Mouse (Mus musculus) neural tube, embryonic 15.5 days (tissue): ENCODE measurements around the gene Myrf. TPM values are rescaled to one million over a fixed set of nuclear protein-coding genes. Genes with fewer than 3 reads are reported as not detected.
A peak's percentile ranks its signal among the peaks of the same experiment; 100 is the strongest.

Experiments used
- ATAC-seq: fragments of 200-750 bp; cut with Nextera tagmentation; 2 replicates; pipeline ENCODE4 v1.8.0; 2017; ENCODE audit warnings: mild to moderate bottlenecking, moderate TSS enrichment, moderate library complexity; ENCODE audit not compliant: low FRiP score
- H3K27ac ChIP-seq: fragments of 300-500 bp; sonication (generic); replicated peaks from 2 replicates; pipeline ENCODE4 v1.5.1; 2015; ENCODE audit warnings: mild to moderate bottlenecking, inconsistent platforms
- H3K27me3 ChIP-seq: fragments of 300-500 bp; sonication (generic); replicated peaks from 2 replicates; pipeline ENCODE4 v1.6.1; 2015; ENCODE audit warnings: inconsistent platforms
- H3K36me3 ChIP-seq: fragments of 300-500 bp; sonication (generic); 2 replicates; pipeline ENCODE4 v1.6.1; 2015; ENCODE audit warnings: inconsistent platforms
- H3K4me1 ChIP-seq: fragments of 300-500 bp; sonication (generic); 2 replicates; pipeline ENCODE4 v1.6.1; 2015; ENCODE audit warnings: inconsistent platforms
- H3K4me2 ChIP-seq: fragments of 300-500 bp; sonication (generic); 2 replicates; pipeline ENCODE4 v1.6.1; 2015; ENCODE audit warnings: inconsistent platforms, mild to moderate bottlenecking, moderate library complexity
- H3K4me3 ChIP-seq: fragments of 300-500 bp; sonication (generic); replicated peaks from 2 replicates; pipeline ENCODE4 v1.5.1; 2015; ENCODE audit warnings: mild to moderate bottlenecking, inconsistent platforms
- H3K9ac ChIP-seq: fragments of 300-500 bp; sonication (generic); replicated peaks from 2 replicates; pipeline ENCODE4 v1.6.1; 2015; ENCODE audit warnings: mild to moderate bottlenecking, inconsistent platforms
- H3K9me3 ChIP-seq: fragments of 300-500 bp; sonication (generic); replicated peaks from 2 replicates; pipeline ENCODE4 v1.6.1; 2016; ENCODE audit warnings: inconsistent platforms
- WGBS: fragments of 180-500 bp; shearing (Covaris S2); methylation state at CpG from one replicate; pipeline ENCODE4 v1.1.7; 2015; ENCODE audit warnings: mixed read lengths; 5-methylcytosine and 5-hydroxymethylcytosine counted together
- polyA plus RNA-seq: library from polyadenylated mRNA; unstranded; fragments of >200 nt; fragmentation: Nextera tagmentation; extraction: Ambion mirVana; gene quantifications from 2 replicates; pipeline ENCODE4 v1.2.1, GENCODE M21; 2015

Gene Myrf
- polyA plus RNA-seq, 1 experiment from 2014 or later = 0.79 TPM

- no peaks in the 10 kb centered on the region for H3K27me3 ChIP-seq
- peaks cover 45% of the 10 kb centered on the region for H3K36me3 ChIP-seq
- 3% methylated on average over 23 of the region's 23 CpGs for WGBS
- peak overlapping the region; percentile 91 for H3K4me3 ChIP-seq
- peaks cover 21% of the 10 kb centered on the region for H3K4me1 ChIP-seq
- peak overlapping the region; percentile 91 for H3K9ac ChIP-seq
- no peaks in the 10 kb centered on the region for H3K9me3 ChIP-seq
- peak; percentile 53; the same call in 1 of the 2 replicates for ATAC-seq
- H3K4me2 ChIP-seq = peak overlapping the region; percentile 88
- peak overlapping the region; percentile 86 for H3K27ac ChIP-seq
Observed at GRCm38 (mm10) chr19:10203146-10203847, 37.3 kb downstream of the Myrf start.

- no peak overlapping the region for H3K27ac ChIP-seq
- peak; percentile 55 for ATAC-seq
- no peak overlapping the region for H3K4me2 ChIP-seq
- 30% methylated on average over 3 of the region's 3 CpGs for WGBS
- no peaks in the 10 kb centered on the region for H3K9me3 ChIP-seq
- H3K9ac ChIP-seq = no peak overlapping the region
- H3K4me1 ChIP-seq = peaks cover 15% of the 10 kb centered on the region
- peaks cover 55% of the 10 kb centered on the region for H3K36me3 ChIP-seq
- H3K27me3 ChIP-seq = no peaks in the 10 kb centered on the region
- no peak overlapping the region for H3K4me3 ChIP-seq
Observed at GRCm38 (mm10) chr19:10198723-10199122, 41.8 kb downstream of the Myrf start.

DNA sequence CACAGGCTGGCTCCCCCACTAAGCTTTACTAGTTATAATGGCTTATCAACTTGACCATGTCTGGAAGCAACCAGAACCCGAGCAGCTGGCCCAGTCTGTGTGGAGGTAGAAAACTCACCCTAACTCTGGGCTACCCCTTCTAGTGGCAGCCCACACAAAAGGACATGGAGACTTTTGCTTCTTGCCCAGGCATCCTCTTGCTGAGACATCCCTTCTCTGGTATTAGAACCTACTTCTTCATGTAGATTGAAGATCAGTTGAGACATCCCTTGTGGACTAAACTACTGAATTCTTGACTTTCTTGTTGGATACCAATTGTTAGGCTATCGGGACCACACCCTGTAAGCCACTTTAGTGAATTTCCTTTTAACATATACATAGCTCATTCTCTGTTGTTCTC, 42.3 kb downstream of the Myrf start:
- Histone ChIP-seq H3K27ac (no peak overlapping the region), H3K27me3 (no peaks in the 10 kb centered on the region), H3K9ac (no peak overlapping the region), H3K4me1 (peaks cover 13% of the 10 kb centered on the region), H3K9me3 (no peaks in the 10 kb centered on the region), H3K4me2 (no peak overlapping the region), H3K36me3 (peaks cover 59% of the 10 kb centered on the region), H3K4me3 (no peak overlapping the region)
- WGBS = 70% methylated on average over 2 of the region's 2 CpGs
- no peak for ATAC-seq

GRCm38 (mm10) chr19:10197130-10197529, 43.4 kb downstream of the Myrf start:
- 96% methylated on average over 4 of the region's 4 CpGs for WGBS
- peaks cover 70% of the 10 kb centered on the region for H3K36me3 ChIP-seq
- ATAC-seq = no peak

GRCm38 (mm10) chr19:10195252-10195651, 45.3 kb downstream of the Myrf start:
- no peak overlapping the region for H3K4me2 ChIP-seq
- H3K27ac ChIP-seq = 0 out of 2 replicates have a peak overlapping the region, but pooled peaks have one; percentile 9
- H3K9ac ChIP-seq = no peak overlapping the region
- H3K27me3 ChIP-seq = no peaks in the 10 kb centered on the region
- no peak for ATAC-seq
- no peaks in the 10 kb centered on the region for H3K9me3 ChIP-seq
- H3K4me3 ChIP-seq = no peak overlapping the region
- WGBS = 67% methylated on average over 5 of the region's 5 CpGs
- peaks cover 71% of the 10 kb centered on the region for H3K36me3 ChIP-seq
- H3K4me1 ChIP-seq = 0 out of 2 replicates have a peak, but pooled peaks cover 5% of the 10 kb centered on the region

More at GRCm38 (mm10) chr19:10197130-10197529, 43.4 kb downstream of the Myrf start:
- 0 out of 2 replicates have a peak, but pooled peaks cover 5% of the 10 kb centered on the region for H3K4me1 ChIP-seq
- H3K27ac ChIP-seq = no peak overlapping the region
- H3K9ac ChIP-seq = no peak overlapping the region
- no peak overlapping the region for H3K4me2 ChIP-seq
- H3K4me3 ChIP-seq = no peak overlapping the region
- no peaks in the 10 kb centered on the region for H3K9me3 ChIP-seq
- H3K27me3 ChIP-seq = no peaks in the 10 kb centered on the region

GRCm38 (mm10) chr19:10194337-10194736, 46.2 kb downstream of the Myrf start:
- H3K9me3 ChIP-seq = no peaks in the 10 kb centered on the region
- H3K4me3 ChIP-seq = no peak overlapping the region
- ATAC-seq = no peak
- no peaks in the 10 kb centered on the region for H3K27me3 ChIP-seq
- peaks cover 70% of the 10 kb centered on the region for H3K36me3 ChIP-seq
- WGBS = 80% methylated on average over 11 of the region's 11 CpGs
- H3K4me2 ChIP-seq = no peak overlapping the region
- H3K4me1 ChIP-seq = 0 out of 2 replicates have a peak, but pooled peaks cover 5% of the 10 kb centered on the region
- no peak overlapping the region for H3K27ac ChIP-seq
- H3K9ac ChIP-seq = no peak overlapping the region

DNA sequence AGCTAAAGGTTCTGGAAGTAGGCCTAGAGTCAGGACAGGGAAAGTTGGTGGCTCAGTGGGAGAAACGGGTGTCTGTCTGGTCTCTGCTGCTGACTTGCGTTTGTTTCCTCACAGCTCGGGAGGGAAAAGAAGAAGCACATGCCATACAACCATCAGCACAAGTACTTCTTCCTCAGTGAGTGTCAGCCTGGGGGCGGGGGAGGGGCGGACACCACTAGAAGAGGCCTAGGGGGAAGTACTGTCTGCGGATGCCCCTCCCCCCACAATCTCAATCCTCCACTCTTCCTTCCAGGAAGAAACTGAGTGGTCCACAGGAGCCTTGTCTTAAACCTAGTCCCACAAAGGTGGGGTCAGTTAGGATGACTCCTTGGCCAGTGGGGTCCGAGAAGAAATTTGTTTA, 49.2 kb downstream of the Myrf start:
- WGBS = 68% methylated on average over 7 of the region's 7 CpGs
- H3K27me3 ChIP-seq = no peaks in the 10 kb centered on the region
- H3K27ac ChIP-seq = no peak overlapping the region
- H3K36me3 ChIP-seq = peaks cover 86% of the 10 kb centered on the region
- H3K4me2 ChIP-seq = no peak overlapping the region
- H3K4me1 ChIP-seq = peaks cover 29% of the 10 kb centered on the region
- ATAC-seq = no peak
- H3K9me3 ChIP-seq = no peaks in the 10 kb centered on the region
- no peak overlapping the region for H3K9ac ChIP-seq
- H3K4me3 ChIP-seq = no peak overlapping the region

GRCm38 (mm10) chr19:10190796-10191195, 49.8 kb downstream of the Myrf start:
- Histone ChIP-seq H3K36me3 (peaks cover 86% of the 10 kb centered on the region), H3K27ac (no peak overlapping the region), H3K9ac (no peak overlapping the region), H3K4me2 (no peak overlapping the region), H3K9me3 (no peaks in the 10 kb centered on the region), H3K4me3 (no peak overlapping the region), H3K27me3 (no peaks in the 10 kb centered on the region), H3K4me1 (peaks cover 35% of the 10 kb centered on the region)
- WGBS = 58% methylated on average over 2 of the region's 2 CpGs
- ATAC-seq = no peak

DNA sequence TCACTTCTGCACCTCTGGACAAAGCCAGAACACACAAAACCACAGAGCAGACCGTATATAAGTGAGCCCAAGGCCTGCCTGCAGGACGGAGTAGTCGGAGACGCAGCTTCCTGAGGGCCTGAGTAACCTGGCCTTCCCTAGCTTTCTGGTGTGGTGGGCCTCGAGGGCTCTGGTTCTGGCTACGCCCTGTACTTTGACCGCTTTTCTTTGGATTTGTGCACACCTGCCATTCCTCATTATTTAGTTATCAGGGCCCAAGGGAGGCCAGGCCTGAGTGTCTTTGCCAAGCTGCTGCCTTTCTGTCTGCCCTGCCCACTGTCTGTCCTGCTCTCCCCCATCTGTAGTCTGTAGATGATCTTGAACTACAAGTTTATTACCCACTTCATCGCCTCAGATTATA, 50.6 kb downstream of the Myrf start:
- WGBS = 94% methylated on average over 8 of the region's 8 CpGs

DNA sequence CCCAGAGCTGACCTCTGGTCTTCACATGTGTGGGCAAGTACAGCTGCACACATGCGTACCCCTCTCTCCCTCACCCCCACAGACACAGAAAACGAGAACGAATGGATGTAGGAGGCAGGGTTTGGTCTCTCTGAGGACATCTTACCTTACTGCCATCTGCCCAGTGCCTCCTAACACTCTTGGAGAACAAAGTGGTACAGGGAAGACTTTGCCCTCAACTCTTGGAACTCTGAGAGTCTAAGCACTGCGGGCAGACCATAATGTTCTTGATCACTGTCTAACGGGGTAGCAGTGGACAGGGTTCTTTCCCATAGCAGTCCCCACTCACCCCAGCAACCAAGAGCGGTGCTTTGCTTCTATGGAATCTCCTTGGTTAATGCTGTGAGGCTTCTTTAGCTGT, 51.5 kb downstream of the Myrf start:
- Histone ChIP-seq H3K9me3 (no peaks in the 10 kb centered on the region), H3K4me2 (no peak overlapping the region), H3K27ac (peak overlapping the region; percentile 68), H3K4me3 (no peak overlapping the region), H3K4me1 (peaks cover 47% of the 10 kb centered on the region), H3K9ac (no peak overlapping the region), H3K36me3 (peaks cover 77% of the 10 kb centered on the region), H3K27me3 (no peaks in the 10 kb centered on the region)
- 94% methylated on average over 6 of the region's 6 CpGs for WGBS
- ATAC-seq = no peak

More for the DNA sequence above, 50.6 kb downstream of the Myrf start:
- no peak for ATAC-seq
- no peak overlapping the region for H3K4me2 ChIP-seq
- peaks cover 86% of the 10 kb centered on the region for H3K36me3 ChIP-seq
- H3K4me3 ChIP-seq = no peak overlapping the region
- peaks cover 41% of the 10 kb centered on the region for H3K4me1 ChIP-seq
- no peak overlapping the region for H3K9ac ChIP-seq
- H3K27ac ChIP-seq = no peak overlapping the region
- H3K9me3 ChIP-seq = no peaks in the 10 kb centered on the region
- H3K27me3 ChIP-seq = no peaks in the 10 kb centered on the region

DNA sequence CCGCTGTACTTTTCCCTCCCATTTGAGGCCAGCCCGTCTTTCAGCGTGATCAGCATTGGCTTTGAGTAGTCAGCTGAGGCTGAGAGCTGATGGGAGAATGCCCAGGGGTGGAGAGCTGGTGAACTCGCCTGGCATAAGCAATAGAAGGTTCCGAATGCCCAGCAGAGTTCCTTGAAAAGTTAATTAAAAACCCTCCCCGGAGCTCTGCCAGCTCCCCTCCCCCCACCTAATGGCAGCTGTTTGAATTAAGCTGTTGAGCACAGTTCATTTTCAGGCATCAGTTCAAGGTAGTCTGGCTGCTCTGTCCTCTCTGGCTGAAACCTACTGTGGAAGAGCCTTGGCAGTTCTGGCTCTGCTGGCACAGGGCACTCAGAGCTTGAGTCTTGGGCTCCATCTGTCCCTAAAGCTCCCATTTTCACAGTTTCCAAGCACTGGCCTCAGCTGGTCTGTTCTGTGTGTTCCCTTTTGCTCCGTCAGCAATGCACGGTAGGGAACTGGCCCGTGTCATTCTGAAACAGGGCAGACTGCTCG, 52.2 kb downstream of the Myrf start:
- H3K4me1 ChIP-seq = peaks cover 52% of the 10 kb centered on the region
- H3K9ac ChIP-seq = no peak overlapping the region
- H3K27me3 ChIP-seq = no peaks in the 10 kb centered on the region
- H3K4me3 ChIP-seq = no peak overlapping the region
- peak overlapping the region; percentile 68 for H3K27ac ChIP-seq
- WGBS = 47% methylated on average over 10 of the region's 10 CpGs
- peak; percentile 58 for ATAC-seq
- no peaks in the 10 kb centered on the region for H3K9me3 ChIP-seq
- peaks cover 70% of the 10 kb centered on the region for H3K36me3 ChIP-seq
- no peak overlapping the region for H3K4me2 ChIP-seq

GRCm38 (mm10) chr19:10186569-10186968, 54.0 kb downstream of the Myrf start:
- H3K4me3 ChIP-seq = no peak overlapping the region; the same call in 1 of the 2 replicates
- peaks cover 54% of the 10 kb centered on the region for H3K36me3 ChIP-seq
- H3K27me3 ChIP-seq = no peaks in the 10 kb centered on the region
- peaks cover 60% of the 10 kb centered on the region for H3K4me1 ChIP-seq
- H3K9ac ChIP-seq = no peak overlapping the region; the same call in 1 of the 2 replicates
- H3K27ac ChIP-seq = no peak overlapping the region
- ATAC-seq = no peak
- H3K9me3 ChIP-seq = no peaks in the 10 kb centered on the region
- H3K4me2 ChIP-seq = 0 out of 2 replicates have a peak overlapping the region, but pooled peaks have one; percentile 74
- WGBS = 92% methylated on average over 8 of the region's 8 CpGs
